Mouse (Mus musculus) adrenal gland, adult 2 months (tissue): ENCODE data around the gene Slco2b1. TPM values are rescaled to one million over a fixed set of nuclear protein-coding genes. Genes with fewer than 3 reads are reported as not detected.

Experiments
- DNase-seq: peaks from one replicate; pipeline ENCODE4 v3.0.0; 2021
- polyA plus RNA-seq: library from polyadenylated mRNA; depleted of rRNA; stranded (reverse); fragments of >200 nt; gene quantifications from 2 replicates; pipeline ENCODE4 v1.2.3, GENCODE M21; 2012
- total RNA-seq, 2 experiments: library from RNA; stranded (reverse); gene quantifications; 2 replicates each; pipeline ENCODE4 v1.2.3; 2021

Gene Slco2b1
- total and polyA plus RNA-seq, 3 experiments: 22.9 to 49.7 (median 23.0) TPM

DNA sequence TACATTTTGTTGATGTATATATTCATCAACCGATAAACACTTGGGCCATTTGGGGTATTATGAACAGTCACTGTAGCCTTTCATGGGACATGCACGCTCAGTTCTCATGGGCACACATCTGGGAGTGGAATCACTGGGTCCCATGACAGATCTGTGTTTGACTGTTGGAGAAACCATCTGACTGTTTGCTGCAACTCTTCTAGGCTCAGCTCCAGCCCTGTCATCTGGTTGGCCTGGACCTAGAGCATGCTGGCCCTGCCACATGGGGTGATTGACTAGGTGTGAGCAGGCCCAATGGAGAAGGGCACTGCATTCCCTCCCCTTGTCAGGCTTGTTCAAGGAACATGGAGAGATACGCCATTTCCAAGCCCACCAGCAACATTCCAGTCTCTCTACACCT, 17.2 kb downstream of the Slco2b1 start:
- DNase-seq: no peak

DNA sequence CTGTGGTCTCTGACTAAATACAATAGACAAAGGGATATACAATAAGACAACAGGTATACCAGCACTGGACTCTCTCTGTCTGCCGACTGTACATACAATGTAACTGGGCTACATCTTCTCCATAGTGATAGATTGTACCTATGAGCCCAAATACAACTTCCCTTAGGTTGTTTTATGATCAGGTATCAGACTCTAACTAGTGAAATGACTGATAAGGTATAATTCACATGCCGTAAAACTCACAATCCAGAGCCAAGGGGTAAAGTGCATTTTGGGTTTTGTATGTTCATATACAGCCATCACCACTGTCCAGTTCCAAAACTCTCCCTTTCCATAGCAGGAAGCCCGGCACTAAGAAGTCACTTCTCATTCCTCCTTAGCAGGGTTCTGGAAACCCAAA, 17.8 kb downstream of the Slco2b1 start:
- DNase-seq: no peak

DNA sequence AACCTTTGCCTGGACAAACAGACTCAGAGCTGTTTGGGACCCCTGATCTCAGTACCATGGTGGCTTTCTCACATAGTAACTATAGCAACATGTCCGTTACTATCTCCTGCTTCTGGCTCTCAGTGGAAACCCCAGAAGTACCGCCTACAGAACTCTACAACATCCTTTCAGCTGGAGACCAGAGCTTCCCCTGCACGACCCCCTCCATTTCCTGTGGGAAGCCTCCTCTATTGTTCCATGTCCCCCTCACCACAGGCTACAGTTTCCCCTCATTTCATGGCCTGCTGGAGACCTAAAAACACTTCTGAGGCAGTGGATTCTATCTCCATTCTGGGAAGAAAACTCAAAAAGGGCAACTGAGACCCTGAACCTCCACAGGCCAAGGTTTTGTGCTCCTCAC, 18.7 kb downstream of the Slco2b1 start:
- no peak for DNase-seq

DNA sequence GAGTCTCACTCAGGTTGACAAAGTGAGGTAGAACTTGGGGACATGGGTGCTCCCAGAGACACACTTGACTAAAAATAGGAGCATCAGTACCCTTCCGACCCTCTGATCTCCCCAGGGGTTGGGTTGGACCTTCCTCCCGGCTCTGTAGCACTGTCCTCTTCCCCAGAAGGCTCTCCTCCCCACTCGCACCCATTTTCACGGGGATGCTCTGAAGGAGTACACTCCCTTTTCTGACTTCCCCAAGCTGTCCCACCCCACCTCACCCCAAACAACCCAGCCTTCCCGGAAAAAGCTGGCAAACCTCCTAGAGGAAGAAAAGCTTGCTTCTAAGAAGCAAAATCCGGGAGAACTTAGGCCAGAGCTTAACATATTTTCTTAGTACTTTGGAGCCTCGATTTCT, 20.3 kb downstream of the Slco2b1 start:
- no peak for DNase-seq

DNA sequence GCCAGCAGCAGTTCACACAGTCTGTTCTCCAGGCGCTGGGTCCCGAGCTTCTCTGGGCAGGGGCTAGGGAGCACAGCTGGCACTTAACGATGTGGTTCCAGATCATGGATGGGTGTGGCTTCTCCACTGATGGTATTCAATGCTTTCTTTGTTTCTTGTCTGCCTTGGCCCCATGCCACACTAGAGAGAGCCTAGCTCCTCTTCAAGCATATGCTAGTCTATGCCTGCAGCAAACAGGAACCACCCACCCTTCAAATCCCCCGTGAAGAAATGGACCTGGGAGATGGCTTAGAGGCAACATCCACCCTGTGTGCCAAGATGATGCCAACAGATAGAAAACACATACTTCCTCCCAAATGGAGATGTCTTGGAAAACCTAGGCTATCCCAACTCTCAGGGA, 27.1 kb downstream of the Slco2b1 start:
- DNase-seq: no peak

DNA sequence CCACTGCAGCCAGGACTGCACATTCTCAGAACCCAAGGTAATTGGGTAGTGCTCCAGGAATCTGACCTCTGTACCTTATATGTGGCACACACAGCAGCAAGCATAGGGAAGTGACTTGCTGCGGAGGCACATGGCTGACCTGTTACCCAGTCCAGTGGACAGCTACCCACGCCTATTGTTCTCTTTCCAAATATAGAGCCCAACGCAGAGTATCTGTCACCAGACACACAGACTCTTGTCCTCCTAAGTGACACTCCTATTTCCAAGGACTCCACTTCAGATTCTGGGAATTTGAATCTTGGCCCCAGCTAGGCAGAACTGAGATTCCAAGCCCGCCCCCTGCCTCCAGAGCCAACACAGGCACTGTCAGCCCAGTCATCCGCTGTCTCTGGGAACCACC, 30.4 kb downstream of the Slco2b1 start:
- no peak for DNase-seq

DNA sequence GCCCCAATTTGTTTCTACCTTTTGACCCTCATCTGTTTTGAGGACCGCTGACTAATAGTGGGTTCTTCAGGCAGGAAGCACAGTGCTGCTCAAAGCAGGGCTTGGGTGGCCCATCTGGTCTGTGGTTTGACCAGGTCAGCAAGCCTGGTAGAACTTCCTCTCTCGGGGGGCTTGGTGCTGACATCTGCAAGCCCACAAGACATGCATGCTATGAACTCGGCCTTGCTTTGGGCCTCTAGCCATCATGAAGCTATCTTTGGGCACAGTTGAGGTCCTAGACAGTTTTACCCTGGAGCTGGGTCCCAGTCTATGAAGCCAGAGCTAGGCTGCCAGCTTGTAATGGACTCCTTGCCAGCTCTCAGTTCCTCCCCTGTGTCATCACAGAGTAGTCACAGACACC, 36.2 kb downstream of the Slco2b1 start:
- DNase-seq: peak; percentile 31

DNA sequence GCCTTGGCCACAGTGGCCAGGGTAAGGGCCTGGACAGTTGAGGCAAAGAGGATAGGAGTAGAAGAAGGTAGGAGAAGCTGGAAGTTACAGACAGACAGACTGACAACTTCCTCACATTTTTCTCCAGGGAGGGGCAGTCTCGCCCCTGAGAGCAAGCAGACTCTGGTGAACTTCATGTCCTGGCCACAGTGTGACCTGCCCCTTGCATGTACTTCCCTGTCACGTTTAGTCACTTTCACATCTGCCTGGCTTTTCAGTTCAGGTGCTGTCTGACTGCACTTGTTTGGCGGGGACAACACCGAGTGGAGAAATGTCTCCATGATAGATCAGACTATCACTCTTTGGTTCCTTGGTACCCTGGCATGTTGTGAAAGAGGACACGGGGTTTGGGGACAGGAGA, 36.9 kb downstream of the Slco2b1 start:
- DNase-seq: no peak

DNA sequence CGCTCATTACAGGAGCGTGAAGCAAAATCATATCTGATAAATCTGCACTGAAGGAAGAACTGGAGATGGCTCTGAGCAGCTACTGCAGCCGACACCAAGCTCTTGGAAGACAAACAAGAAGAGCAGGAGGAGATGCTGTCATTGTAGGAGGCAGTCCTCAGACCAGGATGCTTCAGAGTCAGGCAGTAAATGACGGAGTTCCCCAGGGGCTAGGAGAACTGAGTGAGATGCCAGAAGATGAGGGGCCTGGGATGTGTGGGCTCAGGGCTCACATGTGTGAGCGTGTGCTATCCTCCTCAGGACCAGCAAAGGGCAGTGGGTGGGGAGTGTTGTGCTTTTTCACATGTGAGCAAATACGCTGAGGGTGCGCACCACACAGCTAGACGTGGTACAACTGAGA, 38.0 kb downstream of the Slco2b1 start:
- DNase-seq: no peak

DNA sequence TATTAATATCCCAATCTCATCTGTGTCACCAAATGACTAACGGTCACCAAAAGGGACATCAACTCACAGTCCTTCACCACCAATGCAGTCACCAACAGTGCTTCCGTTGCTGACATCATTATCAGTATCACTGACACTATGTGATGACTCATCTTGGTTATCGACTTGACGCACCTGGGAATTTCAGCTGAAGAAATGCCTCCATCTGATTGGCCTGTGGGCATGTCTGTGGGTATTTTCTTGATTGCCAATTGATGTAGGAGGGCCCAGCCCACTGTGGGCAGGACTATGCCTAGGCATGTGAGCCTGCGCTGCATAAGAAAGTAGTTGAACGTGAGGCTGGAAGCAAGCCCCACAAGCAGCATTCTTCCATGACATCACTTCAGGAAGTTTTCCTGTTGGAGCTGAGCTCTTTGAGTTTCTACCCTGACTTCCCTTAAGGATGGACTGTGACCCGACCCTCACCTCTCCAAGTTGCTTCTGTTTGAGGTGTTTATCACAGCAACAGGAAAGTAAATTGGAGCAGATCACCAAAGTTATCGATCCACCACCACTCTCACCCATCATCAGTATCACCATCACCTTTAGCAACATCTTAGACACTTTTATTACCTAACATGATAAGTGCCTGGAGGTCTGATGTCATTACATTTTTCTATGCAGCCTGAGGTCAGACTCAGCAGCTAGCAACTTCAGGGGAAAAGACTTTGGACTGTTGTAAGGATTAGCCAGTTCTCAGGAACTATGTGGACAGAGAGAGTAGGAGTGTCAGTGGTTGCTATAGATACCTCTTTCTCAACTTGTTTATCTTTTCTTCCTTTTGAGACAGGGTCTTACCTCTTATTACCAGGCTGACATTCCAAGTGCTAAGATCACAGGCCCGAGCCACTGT, 39.4 kb downstream of the Slco2b1 start:
- DNase-seq: no peak

DNA sequence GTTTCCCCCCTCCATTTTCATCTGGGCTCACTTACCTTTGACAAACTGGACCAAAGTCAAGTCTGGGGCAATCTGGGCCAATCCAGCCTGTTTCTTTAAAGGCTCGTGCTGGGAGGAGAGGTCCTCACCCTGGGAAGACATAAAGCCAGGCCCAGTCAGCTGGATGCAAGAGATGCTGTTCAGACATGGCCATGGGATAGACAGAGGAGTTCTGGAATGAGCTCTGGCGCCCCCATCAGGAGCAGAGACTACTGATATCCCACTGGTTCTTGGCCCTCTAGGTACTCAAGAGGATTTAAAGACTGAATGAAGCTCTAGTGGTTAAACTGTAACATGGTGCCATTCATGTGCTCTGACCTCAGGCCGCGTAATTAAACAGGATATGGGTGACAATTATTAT, 40.2 kb downstream of the Slco2b1 start:
- no peak for DNase-seq

DNA sequence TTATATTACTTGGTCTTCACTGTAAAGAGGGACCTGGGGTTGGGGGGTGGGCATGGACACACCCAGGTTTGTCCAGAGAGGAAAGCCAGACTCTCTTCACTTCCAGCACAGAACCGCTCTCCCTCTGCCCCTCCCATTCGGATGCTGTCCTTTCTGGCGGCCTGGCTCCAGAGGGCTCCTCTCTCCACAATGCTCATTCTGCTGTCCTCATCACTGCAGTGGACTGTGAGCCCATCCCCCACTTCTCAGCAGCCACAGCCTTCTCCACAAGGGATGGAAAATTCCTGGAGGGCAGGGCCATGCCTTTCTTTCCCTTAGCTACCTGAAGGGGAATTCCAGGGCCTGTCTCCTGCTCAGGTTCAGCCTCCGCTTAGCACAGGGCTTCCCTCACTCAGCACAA, 42.3 kb downstream of the Slco2b1 start:
- DNase-seq: peak; percentile 77

DNA sequence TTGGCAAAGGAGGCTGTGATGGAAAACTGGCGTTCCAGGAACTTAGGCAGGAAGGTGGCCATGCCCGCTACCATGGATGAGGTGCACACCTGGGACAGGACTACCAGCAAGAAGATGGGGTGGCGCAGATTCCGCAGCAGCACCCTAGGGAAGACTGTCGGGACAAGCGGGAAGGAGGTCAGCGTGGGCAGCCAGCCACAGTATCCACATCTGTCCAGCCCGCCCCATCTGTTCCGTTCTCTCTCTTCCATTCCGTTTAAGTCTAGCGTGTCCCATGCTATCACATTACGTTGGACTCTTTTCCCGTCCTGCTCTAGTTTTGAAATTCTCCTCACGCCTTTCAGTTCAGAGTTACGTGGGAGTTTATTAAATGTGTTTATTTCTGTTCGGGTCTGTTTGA, 44.0 kb downstream of the Slco2b1 start:
- DNase-seq: no peak

DNA sequence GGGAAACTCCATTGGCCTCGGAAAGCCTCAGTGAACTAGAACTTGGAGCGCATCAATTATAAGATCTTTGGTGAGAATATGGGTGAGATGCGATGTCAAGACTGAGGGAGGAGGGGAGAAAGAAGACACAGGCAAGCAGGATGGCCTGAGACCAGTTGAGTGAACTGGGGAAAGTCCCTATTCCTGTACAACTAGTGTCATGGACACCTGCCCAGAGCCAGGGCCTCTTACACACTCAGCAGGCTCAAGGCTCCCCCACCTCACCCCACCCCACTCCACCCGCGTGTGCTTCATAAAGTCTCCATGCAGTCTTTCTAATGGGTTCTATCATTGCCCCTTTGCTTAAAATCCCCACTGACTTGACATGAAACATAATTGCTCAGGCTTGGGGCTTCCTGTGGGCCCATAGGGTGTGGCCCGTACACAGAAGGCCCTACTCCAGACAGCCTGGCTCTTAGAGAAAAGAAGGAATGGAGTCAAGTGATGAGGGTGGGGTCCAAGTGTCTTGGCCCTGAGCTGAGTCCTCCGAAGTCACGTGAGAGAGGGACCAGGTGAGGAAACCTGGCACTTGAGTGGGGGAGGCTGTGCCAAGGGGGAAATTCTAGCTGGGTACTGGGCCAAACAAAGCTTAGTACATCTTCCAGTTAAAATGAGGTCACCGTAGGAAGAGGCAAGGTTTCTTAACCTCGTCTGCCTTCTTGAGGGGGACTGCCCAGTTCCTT, 45.2 kb downstream of the Slco2b1 start:
- DNase-seq: no peak

DNA sequence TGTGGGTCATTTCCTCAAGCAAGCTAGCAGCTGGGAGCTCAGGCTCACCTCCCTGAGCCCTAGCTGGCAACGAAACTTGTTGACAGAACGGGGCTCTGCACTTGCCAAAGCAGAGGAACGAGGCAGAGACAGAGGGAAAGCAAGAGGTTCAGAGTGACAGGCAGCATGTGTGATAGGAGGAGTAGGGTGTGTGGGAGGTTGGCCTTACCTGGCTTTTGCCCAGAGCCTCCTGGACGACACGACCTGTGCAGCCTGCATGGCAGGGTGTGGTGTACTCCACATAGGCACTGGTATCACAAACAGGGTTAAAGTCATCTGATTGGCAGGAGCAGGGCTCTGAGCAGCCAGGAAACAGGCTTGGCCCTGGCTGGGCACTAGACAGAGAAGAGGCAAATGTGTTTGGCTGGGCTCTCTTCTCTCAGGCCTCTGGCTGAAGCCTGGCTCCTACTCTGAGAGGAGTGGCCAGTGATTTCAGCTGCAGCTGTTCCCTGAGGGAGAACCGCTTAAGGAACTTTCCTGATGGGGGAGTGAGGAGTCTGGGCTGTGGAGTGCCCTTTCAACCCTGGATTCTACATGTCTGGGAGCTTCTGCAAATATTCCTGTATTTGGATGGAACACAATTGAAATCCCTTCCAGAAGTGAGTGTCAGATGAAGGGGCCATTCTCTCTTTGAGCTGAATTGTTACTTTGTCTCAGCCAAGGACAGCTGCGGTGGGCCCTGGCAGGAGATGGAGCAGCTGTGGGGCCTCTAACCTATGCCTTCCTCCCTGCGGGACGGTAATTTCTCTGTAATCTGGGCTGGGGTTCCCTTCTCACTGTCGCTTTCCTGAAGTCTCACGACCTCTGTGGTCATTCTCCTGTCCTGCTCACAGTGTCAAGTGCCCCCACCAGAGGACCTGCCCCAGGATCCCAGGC, 46.3 kb downstream of the Slco2b1 start:
- DNase-seq: peak; percentile 59

DNA sequence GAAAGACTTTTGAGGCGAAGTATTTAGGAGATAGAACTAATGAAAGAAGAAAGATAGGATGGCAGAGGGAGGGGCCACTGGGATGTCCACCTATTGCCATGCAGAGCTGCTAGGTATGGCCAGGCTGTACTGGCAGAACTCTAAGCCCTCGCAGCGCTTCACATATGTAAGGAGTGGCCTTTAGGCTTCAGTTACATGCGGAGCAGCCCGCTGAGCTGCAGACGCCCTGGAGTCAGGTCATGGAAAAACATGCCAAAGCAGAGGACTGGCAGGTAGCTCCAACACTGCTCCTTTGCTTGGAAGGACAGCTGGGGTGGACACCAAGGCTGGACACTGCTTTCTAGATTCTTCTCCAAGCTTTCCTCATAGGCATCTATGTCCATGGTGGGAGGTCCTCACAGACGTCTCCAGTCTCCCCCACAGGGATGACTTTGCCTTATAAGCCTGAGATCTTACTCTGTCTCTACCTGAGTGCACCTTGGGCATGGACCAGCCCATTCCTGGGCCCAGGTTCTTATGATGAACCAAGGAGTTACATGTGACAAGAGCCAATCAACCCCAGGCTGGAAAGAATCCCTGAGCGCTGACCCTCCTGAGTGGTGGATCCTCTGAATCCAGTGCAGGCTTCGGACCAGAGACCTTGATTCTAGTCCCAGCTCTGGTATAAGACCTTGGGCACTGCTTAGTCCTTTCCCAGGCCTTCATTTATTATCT, 47.5 kb downstream of the Slco2b1 start:
- DNase-seq: no peak

DNA sequence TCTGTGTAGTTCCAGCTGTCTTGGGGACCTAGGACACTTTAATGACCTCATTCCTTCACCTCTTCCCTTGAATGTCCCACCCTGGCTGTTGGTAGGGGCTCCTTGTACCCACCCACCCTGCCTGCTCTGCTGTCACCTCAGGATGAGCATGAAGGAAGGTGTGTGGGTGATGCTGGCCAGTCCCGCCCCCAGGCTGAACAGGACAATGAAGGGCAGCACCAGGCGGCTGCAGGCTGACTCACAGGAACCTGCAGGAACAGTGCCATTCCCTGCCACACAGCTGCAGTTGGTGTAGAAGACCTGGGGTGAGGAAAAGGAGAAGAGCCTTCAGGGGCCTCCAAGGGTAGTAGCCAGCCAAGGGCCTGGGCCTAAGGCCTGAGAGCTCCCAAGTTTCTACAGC, 48.8 kb downstream of the Slco2b1 start:
- DNase-seq: no peak

DNA sequence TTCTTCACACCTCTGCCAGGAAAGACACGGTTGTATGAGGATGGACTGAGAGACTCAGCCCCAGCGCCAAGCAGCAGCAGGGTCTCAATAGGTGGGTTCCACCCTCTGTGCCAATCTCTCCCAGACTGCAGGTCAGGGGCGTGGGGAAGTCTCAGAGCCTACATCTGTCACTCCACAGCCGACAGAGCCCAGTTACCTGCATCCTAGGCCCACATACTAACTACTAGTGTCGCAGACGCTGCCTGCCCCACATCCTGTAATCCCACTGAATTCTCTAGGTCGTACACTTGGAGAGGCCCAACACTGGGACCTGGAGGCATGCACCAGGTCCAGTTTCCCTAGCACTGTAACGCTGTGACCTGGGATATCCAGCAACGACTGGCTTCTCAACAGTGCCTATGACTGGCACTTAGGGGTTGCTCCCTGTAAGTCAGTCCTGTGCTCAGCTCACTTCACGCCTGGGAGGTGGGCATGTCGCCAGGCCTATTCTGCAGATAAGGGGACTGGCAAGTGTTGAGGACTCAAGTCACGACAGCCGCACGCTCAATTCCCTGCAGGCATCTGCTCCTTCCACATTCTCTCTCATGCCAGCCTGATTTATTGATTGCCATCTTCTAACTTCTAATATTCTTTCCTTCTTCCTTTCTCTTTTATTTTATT, 49.4 kb downstream of the Slco2b1 start:
- no peak for DNase-seq

DNA sequence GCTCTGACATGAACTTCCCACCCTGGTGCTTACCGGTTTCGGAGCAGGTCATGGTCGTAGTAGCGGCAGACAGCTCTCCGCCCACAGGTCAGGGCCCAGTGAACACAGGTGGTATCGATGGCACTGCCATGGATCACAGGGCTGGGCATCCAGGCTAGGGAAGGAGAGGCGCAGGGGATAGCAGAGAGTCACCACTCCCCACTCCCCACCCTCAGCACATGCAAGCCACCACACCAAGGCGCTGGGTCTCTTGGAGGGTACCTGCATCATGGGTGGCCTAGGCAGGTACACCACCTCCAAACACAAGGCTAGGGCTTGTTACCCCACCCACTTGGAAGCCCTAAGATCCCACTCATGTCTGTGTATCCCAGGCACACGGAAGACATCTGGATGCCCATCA, 50.1 kb downstream of the Slco2b1 start:
- DNase-seq: no peak

DNA sequence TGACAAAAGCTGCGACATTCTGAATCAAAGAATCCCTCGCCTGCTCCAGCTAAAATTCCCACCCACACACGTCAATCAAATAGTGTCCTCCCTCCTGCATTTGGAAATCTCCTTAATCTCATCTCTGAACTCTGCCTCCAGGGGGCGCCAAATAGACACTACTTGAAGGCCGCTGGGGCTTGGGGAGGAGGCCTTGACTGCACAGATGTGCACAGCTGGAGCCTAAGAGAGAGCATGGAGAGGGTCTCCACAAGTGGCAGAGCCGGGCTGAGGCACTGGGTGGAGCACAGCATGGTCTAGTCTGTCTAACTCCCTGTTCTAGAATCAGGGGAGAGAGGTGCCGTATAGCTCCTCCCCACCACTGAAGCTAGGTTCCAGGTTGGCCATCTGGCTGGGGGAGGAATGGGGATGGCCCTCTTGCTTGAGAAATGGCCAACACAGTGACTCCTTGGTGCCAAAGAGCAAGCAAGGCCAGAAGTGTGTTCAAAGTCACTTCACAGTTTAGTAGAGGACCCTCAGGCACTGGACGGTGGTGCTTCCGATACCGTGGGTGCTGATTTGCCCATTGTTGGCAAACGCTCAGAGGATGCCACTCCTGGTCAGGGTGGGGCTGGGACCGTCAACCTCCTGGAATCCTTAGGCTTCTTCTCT, 51.6 kb downstream of the Slco2b1 start:
- peak; percentile 80 for DNase-seq

DNA sequence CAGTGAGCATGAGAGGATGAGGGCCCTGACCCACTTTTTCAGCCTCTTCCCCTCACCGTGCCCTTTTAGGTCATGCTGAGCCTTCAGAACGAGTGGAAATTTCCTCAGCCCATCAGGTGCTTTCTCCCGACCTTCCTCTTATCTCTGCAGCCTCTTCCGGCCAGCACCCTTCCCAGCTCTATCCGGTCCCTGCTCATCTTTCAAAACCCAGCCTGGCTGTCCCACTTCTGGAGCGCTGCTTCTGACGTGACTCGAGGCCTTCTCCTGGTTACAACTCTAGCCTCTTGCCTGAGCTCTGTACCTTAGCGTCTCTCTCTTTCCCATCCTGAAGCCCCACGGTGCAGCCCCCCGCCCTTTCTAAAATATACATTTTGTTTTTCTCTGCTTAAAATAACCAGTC, 56.9 kb downstream of the Slco2b1 start:
- DNase-seq: peak; percentile 71
